Mouse (Mus musculus) embryo, embryonic 10 days (tissue): ENCODE data around the gene Sfta2.

Experiments used
- DNase-seq: peaks from one replicate; pipeline ENCODE4 v3.0.0-alpha.2; 2015; ENCODE audit warnings: low spot score

Sfta2 gene

DNA sequence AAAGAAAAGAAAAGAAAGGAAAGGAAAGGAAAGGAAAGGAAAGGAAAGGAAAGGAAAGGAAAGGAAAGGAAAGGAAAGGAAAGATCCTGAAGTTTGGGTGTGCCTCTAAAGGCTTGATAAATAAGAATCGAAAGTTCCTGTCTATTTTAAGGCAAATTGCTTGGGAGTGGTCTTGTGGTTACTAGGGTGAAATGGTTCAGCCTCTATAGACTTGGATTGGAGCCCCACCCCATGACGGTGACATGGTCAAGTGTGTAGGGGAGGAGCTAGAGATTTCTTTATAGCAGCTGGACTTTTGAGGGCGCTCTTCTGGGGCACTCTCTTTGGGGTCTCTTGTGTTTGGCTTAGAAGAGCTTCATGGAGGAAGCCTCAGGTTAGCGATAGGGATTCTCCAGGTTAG, 7.6 kb upstream of the Sfta2 start:
- DNase-seq: no peak

DNA sequence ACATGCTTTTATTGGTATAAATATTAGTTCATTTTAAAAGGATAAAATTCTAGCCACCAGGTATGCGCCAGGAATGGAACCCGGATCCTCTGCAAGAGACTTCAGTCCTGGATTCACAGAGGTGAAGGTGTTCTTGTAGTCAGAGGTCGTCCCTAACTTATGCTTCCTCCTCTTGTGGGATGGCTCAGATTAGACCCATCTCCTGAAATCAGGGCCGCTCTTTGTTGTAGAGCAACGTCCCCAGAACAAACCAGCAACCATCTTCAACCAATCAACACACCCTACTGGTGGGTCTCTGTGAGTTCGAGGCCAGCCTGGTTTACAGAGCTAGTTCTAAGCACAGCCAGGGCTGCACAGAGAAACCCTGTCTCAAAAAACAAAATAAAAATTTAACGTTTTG, 6.9 kb upstream of the Sfta2 start:
- DNase-seq: no peak

DNA sequence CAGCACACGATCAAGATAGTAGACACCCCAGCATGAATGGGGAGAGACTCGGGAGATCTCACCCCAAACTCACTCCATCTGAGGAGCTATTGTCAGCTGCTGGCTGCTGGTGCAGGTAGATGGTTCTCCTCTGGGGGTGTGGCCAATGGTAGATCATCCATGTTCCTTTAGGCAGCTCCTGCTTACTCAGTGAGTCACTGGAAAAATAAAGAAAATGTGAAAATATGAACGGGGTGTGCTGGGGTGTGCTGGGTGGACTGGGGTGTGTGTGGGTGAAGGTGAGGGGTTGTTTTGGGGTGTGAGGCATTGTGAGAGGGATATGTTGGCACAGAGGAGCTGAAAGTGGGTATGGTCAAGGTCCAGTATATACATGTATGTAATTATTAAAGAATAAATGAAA, 4.0 kb upstream of the Sfta2 start:
- no peak for DNase-seq

GRCm38 (mm10) chr17:35601736-35602354, 496 bp downstream of the Sfta2 start:
- DNase-seq: no peak

GRCm38 (mm10) chr17:35617127-35617526, 15.8 kb downstream of the Sfta2 start:
- DNase-seq: no peak

- no peak for DNase-seq
Measured at GRCm38 (mm10) chr17:35626537-35626936, 25.2 kb downstream of the Sfta2 start, which contains the start of gene Gm9573. TSS of gene Gm9573 (minus strand) at chr17:35626637.

DNA sequence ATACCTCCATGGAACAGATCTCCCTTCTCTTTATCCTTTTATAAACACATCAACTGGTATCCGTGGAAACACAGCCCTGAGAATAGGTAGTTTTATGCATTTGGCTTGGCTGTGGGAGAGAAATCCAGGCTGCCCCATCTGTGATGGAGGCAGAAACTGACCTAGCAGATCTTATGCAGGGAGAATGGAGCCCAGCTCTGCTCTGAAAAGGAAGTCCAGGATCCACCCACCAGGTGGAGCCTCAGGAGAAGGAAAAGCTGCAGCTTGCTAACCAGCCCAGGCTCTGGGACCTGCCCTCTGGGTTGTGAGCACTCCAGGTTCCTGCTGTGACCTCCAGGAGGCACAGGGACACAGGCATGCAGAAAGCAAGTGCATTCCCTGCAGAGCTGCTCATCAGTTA, 32.6 kb downstream of the Sfta2 start:
- peak; percentile 29 for DNase-seq

- peak; percentile 11 for DNase-seq
Measured at GRCm38 (mm10) chr17:35635202-35635601, 33.9 kb downstream of the Sfta2 start.

GRCm38 (mm10) chr17:35635699-35636111, 34.4 kb downstream of the Sfta2 start:
- DNase-seq: peak; percentile 74

- DNase-seq: peak; percentile 66
Measured at GRCm38 (mm10) chr17:35636363-35636762, 35.0 kb downstream of the Sfta2 start.

GRCm38 (mm10) chr17:35638475-35639190, 37.3 kb downstream of the Sfta2 start:
- DNase-seq: peak; percentile 87

- DNase-seq: no peak
Measured at GRCm38 (mm10) chr17:35639352-35639751, 38.0 kb downstream of the Sfta2 start.

GRCm38 (mm10) chr17:35643609-35644236, 42.4 kb downstream of the Sfta2 start, which contains the start of gene Mucl3:
TSS of gene Mucl3 (minus strand) at chr17:35643695.
- DNase-seq: no peak

DNA sequence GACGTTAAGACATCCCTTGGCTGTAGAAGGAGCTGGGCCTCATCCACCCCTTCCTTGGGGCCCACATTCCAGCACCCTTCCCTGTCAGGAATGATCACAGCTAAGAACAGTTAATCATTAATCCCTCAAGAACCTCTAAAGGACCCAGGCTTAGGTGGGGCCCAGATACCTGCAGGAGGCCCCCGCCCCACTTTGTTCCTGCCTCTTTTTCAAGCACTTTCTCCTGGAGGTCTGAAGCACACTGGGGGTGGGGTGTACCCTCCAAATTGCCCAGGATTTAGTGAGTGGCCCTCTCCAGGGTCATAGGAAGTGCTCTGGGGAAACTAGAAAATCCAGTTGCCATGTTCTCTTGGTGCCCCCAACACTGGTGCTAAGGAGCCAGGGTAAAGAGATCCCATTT, 48.1 kb downstream of the Sfta2 start:
- no peak for DNase-seq

GRCm38 (mm10) chr17:35653086-35653485, 51.7 kb downstream of the Sfta2 start:
- no peak for DNase-seq

DNA sequence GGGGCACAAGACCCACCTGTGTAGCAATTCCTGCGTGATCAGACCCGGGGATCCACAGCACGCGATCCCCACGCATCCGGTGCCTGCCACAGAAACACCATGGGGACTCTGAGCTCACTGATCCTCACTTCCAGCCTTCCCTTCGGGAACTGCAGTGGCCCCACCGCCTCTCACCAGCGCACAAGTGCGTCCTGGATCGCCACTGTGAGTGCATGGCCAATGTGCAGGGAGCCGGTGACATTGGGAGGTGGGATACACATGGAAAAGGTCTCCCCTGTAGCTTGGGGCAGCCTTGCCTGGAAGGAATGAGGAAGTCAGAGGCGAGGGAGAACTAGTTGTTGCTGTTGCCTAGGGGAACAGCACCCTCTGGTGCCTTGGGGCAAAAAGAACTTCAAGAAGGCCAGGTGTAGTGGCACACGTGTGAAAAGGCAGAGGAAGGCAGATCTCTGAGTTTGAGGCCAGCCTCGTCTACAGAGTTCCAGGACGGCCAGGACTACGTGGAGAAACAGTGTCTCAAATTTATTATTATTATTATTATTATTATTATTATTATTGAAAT, 64.7 kb downstream of the Sfta2 start:
- peak; percentile 35 for DNase-seq

DNA sequence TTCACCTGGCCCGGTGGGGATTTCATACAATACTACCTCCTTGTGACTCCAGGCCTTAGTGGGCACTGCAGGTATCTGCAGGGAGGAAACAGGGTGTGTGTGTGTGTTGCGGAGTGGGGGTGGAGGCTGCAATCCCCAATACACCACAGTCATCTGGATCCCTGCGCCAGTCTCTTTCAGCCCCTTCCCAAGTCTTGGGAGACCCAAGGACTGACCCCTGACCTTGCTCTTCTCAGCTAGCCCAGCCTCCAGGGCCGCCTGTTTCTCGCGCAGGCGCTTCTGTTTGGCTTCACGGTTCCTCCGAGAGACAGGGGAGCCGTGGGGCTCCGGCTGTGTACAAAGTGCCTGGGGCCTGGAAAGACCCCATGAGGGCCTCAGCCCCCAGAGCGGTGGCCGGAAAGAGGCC, 65.5 kb downstream of the Sfta2 start:
- peak; percentile 79 for DNase-seq

- peak; percentile 98 for DNase-seq
Measured at GRCm38 (mm10) chr17:35667334-35668065, 66.2 kb downstream of the Sfta2 start, which contains the start of gene Vars2. TSS of gene Vars2 (minus strand) at chr17:35667592.

GRCm38 (mm10) chr17:35669731-35670130, 68.4 kb downstream of the Sfta2 start:
- DNase-seq: no peak

GRCm38 (mm10) chr17:35671846-35672245, 70.5 kb downstream of the Sfta2 start:
- DNase-seq: no peak

GRCm38 (mm10) chr17:35672527-35672926, 71.2 kb downstream of the Sfta2 start:
- no peak for DNase-seq

GRCm38 (mm10) chr17:35673416-35674035, 72.2 kb downstream of the Sfta2 start, which contains the start of gene Gtf2h4:
TSS of gene Gtf2h4 (minus strand) at chr17:35673739.
- peak; percentile 98 for DNase-seq
